Mouse (Mus musculus) thymus, postnatal 4 days (tissue): Measurements from ENCODE around the gene 4933403O08Rik.

ENCODE experiments used
- DNase-seq: peaks from one replicate; pipeline ENCODE4 v3.0.0; 2021

4933403O08Rik gene

DNA sequence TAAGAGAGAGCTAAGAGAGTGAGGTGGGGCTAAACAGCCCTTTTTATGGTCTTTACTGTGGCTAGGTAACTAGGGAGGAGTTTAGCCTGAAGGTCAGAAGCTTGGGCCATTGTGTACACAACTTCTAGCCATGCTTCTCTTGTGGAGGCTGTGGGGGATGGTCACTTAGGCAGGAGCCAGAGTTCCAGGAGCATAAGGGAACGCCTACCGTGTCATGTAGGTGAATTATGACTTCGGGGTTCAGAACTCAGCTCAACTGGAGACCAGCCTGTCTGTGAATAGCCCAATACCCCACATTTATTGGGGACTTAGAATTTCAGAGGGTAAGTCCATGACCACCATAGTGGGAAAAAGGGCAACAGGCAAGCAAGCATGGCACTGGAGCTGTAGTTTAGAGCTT, at the start of gene 4933403O08Rik:
TSS of gene 4933403O08Rik (plus strand) at position 301 of the 400 bp plus-strand sequence.
- no peak for DNase-seq

DNA sequence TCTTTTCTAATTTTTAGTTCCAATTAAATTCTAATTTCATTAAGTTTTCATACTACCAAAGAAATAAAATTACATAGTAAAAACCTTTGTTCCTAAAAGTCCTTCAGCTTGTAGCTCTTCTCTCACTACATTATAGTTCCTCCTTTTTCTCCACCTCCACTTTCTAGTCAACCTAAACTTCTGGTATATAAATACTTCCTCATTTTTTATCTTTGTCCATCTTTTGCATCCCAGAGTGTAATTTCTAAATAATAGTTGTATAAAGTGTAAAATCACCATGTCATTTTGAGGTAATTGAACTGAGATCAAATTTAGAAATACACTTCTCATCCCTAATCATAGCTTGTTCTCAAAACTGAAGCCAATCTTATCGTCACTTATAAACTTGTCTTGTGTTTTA, 4.1 kb downstream of the 4933403O08Rik start:
- no peak for DNase-seq

DNA sequence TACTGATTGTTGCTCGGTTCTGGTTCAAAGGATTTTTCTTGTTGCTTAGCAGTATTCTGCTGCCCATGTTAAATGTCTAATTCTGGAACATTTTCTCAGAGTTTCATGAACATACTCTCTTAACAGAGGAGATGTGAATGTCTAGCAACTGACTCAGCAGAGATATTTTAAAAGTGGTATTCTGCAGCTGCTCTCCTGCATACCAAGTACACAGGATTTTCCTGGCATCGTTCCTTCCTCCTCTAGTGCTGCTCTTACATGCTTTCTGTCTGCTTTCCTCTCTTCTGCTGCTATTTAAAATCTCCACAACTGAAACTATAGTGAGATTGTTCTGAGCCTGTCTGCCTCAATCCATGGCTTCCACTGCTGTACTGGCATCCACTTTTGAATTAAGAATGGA, 16.7 kb downstream of the 4933403O08Rik start:
- DNase-seq: no peak

DNA sequence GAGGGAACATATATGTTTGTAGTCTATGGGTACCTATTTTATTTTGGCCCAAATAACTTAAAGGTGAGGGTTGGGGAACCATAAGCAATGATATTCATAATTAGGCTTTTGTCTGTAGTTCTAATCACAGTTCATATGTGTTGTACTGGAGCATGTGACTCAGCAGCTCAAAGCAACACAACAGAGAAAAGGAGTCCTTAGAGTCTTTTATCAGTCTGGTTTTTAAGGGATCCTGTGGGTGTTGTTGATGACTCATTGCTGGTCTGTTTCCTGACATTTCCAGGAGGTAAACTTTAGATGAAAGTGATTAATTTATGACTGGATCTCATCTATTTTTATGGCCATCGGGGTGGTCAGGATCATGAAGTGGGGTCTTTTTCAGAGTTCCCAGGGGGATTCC, 34.7 kb downstream of the 4933403O08Rik start:
- DNase-seq: no peak
